Mouse (Mus musculus): ENCODE measurements around the gene Rd3.
A peak's percentile ranks its signal among the peaks of the same experiment; 100 is the strongest.

The Rd3 gene

DNA sequence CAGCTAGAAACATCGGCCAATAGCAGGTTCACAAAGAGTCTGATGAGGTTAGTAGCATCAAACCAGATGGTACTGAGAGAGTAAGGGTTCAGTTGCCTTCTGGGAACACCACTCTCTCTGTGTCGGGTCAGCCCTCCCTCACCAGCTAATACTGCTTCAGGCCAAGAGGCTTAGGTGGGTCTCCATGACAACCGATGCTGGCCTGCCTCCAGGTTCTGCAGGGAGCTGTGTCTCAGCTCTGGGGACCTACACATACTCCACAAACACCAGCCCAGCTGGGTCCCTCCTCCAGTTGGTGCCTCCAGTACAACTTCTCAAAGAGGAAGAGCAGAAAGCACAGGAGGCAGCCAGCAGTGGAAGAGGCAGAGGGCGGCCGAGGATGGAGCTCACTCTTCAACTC lies at the start of gene Rd3:
TSS of gene Rd3 (plus strand) at position 184 of the 400 bp plus-strand sequence.
- no peak for DNase-seq (ENCODE audit: low read depth, low spot score)

DNA sequence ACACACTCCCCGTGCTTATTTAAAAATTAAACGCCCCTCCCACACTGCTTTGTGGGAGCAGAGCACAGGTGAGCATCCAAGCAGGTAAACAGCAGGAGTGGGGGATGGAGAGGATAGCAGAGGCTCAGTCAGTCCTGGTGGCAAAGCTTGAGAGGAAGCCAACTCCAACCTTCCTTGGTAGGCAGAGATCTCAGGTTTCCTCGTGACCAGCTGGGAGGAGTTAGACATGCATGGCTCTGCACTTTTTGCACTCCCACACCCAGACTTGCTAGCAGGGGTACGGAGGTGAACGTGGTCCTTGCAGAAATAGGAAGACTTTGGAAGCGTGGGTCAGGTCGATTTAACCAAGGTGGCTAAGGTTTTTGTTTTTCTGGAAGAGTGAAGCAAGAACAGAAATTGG lies 48.8 kb upstream of the Rd3 start:
- no peak for DNase-seq (ENCODE audit: low read depth, low spot score)

DNA sequence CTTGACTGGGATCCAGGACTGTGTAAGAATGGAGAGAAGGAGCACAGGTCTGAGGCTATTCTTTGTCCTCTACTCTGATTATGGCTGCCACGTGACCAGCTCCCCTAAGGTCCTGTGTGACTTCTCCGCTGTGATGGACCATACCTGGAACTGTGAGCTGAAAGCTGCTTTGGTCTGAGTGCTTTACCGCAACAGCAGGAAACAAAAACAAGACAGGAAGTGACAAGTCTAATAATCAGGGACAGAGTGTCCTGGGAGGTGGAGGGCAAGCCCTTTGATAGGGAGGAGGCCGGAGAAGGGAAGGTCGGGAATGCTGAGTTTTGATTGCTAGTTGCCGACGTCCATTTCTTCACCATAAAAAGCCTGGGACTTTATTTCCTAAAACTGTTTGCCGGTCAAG lies 48.1 kb upstream of the Rd3 start:
- DNase-seq (ENCODE audit: low read depth, low spot score) = no peak

DNA sequence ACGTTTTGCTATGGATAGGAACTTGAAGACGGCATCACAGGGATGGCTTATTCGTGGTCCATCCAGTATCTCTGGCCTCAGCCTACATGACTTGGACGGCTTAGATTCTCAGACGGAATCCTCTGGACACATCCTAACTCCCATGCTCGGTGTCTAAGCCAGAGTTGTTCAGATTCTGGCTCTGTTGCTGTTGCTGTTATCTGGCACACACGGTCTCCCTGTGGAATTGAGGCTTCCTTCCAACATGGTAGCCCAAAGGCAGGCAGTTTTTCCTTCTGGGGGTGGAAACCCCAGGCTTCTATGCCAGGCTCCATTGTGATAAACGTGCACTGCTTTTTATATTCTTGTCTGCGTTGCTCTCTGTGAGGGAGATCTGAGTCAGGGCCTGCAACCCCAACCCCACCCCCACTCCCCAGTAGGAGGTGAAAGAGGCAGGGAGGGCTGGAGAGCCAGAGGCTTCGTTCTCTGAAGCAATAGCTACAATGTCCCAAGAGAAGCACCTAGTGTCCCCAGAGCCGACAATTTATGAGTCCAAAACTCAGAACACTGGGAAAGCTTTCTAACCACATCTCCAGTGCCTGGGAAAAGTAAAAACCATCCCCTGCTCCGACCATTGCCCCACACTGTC lies 47.2 kb upstream of the Rd3 start:
- DNase-seq (ENCODE audit: low read depth, low spot score) = no peak

DNA sequence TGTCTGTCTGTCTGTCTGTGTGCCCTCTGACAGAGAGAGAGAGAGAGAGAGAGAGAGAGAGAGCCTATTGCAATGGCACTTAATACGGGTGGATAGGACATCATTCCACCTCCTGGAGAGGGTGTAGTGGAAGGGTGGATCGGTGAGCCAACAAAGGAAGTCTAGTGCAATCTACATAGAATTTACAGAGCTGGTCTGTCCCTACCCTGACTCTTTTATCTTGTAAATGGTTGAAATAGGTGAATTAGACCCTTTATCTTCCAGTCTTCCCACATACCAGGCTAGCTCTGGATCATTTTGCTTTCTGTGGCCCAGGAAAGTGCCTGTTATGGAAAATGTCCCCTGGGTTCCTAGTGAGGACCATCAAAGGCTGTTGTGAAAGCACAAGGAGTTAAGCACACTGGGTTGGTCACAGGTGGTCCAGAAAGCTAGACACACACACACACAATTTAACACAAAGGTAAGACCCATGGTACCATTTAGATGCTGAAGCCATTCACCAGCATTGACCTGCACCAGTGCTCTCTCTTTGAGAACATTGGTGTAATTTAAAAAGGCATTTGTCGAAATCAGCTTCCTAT lies 46.6 kb upstream of the Rd3 start:
- DNase-seq (ENCODE audit: low read depth, low spot score) = no peak

DNA sequence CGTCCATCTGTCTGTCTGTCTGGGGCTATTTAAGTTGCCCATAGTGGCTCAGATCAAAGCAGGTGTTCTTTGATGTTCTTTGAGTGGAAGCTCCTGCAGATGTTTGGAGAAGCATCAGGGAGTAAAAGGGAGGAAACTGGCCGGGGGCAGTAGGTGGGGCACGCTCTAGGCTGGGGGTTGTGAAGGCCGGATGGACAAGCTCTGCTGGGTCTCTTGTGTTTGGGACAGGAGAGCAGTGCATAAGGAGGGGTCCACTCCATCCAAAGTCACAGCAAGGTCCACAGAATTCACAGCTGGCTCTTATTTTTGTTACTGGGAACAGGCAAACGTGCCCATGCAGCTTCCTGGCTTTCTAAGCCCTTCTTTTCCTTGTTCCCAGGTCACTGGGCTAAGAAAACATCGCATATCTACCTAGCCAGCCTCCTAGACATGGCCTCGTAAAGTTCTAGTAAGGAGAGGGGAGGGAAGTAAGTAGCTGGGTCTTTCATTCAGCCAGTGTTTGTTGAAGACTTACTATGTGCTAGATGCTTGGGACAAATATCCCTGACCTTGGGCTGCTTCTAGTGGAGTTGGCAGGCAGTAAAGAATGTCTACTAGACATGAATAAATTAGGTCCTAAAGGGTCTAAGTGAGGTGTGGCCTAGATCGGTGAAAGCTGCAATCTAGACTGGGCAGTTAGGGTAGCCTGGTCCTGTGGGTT lies 44.7 kb upstream of the Rd3 start:
- DNase-seq (ENCODE audit: low read depth, low spot score) = no peak

DNA sequence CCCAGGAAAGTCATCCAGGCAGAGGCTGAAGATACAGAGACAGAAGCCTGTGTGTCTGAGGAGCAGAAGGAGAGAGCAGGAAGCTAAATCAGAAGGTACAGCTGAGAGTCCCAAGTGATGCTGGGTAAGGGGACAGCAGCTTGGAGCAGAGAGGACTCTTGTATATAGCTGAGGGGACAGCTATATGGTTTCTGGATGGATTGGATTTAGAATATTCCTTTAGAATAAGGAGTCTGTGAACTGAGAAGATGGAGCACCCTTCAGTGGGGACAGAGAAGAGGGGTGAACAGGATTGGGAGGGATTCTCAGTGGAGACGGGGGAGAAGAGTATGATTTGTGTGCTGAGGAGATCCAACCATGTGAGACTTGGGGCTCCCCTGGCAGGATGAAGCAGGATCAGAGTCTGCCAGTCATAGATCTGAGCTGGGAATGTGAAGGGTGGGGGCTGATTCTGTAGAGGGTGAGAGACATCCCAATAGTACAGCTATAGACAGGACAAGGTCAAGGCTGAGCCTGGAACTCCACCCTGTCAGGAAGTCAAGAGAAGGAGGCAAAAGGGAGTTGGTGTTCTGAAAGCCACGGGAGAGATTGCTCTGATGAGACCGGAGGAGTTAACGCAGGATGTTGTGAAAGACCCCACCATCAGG lies 44.1 kb upstream of the Rd3 start:
- no peak for DNase-seq (ENCODE audit: low read depth, low spot score)

DNA sequence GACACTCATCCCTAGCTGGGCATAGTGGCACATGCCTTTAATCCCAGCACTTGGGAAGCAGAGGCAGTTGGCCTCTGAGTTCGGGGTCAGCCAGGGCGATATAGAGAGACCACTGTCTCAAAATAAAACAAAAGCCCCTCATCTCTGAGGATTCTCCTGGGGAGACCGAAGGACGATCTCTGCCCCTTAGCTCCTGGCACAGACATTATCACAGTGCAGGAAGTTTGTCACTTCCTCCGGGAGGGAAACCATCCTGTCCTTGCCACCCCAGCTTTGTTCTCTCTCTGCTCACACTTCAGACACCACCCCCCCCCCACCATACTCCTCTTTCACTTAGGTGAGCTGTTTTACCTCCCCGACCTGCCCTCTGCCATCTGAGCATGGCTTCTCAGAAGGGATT lies 33.5 kb upstream of the Rd3 start:
- no peak for DNase-seq (ENCODE audit: low read depth, low spot score)

DNA sequence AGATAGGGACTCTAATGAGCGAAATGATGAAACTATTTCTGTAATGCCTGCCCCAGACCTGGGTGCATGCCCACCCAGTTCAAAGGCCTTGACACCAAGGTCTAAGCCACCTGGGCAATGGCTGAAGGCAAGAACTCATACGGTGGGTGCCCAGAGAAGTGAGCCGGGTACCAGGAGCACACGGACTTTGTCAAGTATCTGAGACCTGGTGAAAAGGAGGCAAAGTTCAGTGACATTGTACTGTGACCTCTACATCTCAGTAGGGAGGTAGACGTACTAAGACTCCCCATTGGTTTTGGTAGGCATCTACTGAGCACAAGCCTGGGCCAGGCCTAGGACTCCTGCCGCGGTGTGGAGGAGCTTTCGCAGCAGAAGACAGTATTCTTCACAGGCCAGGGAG lies 31.8 kb upstream of the Rd3 start:
- DNase-seq (ENCODE audit: low read depth, low spot score) = no peak

DNA sequence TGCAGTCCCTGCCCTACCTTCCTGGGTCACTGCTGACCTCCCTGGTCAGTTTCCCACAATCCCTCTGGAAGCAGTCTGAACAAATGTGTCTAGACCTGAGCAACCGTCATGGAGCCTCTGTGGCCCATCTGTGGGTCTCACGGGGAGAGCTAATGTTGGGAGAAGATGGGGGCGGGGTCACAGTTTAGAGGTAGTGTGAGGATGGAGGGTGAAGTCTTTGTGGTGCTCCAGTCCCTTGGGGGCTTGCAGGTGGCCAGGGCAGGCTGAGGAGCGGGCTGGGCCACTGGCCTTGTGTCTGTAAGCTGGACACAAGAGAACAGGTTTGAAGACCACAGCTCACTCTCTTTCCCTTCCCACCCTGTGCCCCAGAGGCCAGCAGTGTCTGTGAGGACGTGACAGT lies 31.4 kb upstream of the Rd3 start:
- no peak for DNase-seq (ENCODE audit: low read depth, low spot score)

DNA sequence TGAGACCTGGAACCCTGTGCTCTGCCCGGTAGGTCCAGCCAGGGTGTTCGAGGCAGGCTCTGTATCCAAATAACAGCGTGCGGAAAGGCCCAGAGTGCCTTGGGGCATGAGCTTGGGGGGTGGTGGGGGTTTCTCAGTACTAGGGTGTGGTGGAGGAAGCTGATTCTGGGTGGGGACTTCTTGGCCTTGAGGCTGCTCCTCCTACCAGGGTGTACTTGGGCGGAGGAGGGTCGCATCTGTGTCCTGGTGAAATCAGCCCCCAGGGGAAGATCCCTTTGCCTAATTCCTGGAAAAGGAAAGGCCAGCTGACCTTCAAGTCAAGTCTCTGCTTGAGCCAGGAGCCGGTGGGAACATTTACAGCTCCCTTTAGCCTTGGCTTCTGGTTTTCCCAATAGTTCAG lies 30.9 kb upstream of the Rd3 start:
- peak; percentile 43 for DNase-seq (ENCODE audit: low read depth, low spot score)

DNA sequence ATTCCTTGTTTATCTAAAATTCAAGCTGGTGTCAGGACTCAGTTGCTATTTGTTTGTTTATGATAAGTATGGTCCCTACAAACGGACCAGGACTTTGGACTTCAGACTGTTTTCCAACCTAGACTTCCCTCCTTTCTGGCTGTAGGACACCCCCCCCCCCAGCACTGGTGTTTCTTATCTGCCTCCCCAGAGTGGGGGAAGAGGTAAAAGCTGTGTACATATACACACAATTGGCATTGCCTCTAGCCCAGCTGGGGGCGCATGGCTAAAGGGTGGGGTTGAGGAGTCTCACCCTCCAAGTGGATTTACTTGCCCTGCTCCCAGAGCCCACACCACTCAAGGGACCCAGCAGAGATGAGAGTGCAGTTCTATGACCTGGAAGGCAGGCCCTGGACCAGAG lies 30.3 kb upstream of the Rd3 start:
- DNase-seq (ENCODE audit: low read depth, low spot score) = no peak

DNA sequence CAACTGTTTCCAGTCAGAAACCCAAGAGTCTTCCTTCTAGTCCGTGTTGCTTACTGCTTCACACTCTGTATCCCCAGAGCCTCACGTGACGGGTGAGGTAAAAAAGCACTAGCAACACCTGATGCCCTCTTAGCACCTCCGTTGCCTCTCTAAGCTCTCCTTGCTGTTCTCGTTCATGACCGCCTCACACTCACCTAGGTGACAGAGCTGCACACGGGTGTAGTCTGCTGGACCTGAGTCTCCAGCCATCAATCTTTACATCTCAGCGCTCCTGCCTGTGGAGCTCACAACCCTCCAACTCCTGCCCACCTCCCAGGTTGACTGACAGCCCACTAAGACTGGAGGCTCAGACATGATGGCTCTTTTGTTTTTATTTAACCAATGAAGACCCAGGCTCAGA lies 29.4 kb upstream of the Rd3 start:
- no peak for DNase-seq (ENCODE audit: low read depth, low spot score)

DNA sequence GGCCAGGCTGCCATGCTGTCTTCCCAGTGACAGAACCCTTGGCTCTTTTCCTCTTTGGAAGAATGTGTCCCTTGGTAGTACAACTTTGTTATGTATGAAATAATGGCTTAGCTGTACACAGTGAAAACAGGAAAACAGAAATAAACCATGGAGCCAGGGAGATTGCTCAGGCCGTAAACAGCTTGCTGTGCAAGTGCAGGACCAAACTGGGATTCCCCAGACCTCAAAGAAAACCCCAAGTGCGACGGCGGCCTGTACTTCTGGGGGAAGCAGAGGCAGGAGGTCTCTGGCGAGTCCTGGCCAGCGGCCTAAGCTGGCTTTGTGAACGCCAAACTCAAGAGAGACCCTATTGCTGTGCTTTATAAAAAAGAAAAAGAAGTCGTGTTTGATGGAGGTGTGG lies 28.6 kb upstream of the Rd3 start:
- DNase-seq (ENCODE audit: low read depth, low spot score) = no peak

DNA sequence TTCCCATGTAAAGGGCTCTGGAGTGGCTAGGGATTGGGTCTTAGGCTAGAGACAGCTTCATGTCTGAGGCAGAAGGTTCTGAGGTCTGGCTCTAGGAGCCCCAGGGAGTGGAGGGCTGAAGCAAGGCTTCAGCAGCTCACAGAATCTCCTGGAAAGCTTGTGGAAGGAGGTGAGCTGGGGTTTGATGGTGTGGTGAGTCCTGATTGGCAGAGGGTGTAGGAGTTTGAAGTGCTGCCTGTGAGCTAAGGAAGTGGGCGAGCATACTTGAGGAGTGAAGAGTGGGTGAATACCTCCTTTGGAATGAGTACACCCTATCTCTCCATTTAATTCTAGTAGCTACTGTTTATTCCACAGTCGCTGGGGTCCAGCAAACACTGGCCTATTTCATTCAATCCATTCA lies 26.6 kb upstream of the Rd3 start:
- DNase-seq (ENCODE audit: low read depth, low spot score) = no peak

DNA sequence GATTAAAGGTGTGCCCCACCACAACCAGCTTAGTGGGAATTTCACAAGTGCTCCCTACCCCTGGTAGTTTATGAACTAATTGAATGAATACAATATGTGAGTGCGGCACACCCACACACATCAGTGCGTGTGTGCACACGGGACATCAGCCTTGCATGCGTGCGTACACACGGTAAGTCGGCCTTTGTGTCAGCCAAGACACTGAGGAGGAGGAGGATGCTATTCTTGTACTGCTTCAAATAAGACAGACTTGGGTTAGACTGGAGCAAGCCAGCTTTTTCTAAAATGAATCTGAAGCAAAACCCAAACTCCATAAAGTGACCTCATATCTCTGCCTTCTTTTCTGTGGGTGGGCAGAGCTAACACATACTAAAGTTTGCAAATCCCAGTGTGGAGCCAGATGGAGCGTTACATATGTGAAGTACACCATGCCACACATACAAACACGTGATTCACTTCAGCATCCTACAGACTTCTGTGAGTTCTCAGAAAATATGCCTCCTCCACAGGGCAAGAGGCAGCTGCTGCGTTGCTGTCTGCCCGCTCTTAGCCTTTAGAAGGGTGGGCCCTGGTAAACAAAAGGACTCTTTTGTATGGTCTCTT lies 24.3 kb upstream of the Rd3 start:
- DNase-seq (ENCODE audit: low read depth, low spot score) = no peak

DNA sequence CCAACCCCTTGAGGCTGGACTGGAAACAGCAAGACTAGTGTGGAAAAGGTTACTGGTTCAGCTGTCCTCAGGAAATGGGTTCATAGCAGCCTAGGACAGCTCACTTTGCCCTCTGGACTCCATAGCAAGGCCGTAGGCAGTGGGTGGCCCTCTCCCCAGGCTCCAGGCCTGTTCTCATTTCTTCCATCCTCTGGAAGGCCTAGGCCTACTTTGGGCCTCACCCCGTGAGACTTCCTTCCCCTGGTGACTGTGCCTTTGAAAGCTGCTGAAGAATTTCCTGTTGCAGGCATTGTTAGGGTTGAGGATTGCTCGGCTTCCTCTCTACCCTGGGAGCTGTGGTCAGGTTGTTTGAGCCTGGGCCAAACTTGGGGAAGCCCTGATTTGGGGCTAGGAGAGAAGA lies 22.1 kb upstream of the Rd3 start:
- DNase-seq (ENCODE audit: low read depth, low spot score) = no peak

DNA sequence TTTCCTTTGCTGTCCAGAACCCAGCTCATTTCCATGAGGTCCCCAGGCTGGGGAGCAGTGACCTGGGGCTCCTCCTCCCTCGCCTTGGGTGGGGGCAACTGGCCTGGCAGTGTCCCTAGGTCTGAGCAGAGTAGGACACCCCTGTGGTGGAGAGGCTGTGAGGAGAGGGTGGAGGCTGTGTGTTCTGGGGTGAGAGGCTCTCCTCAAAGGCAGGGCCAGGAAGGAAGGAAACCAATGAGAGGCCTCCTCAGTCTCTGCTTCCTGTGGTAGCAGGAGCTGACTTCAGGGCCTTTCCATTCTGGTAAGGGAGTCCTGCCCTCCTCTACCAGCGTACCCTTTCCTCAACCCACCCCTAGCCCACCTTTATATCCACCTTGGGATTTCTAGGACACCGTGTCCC lies 20.9 kb upstream of the Rd3 start:
- DNase-seq (ENCODE audit: low read depth, low spot score) = no peak

DNA sequence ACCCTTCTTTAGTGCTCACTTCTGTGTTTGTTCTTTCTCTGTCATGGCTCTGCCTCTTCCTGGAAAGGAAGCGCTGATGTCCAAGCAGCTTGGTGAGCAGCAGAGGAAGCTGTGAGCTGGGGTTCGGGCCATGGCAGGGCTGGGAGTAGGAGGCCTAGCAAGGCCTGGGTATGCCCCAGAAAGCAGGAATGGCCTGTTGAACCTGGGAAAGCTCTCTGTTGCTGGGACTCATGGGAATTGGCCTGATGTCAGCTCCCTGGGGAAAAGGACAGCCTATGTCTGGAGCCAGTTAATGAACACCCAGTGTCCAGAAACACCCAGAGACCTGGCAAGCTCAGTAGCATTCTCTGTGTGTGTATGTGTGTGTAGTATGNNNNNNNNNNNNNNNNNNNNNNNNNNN lies 20.3 kb upstream of the Rd3 start:
- DNase-seq (ENCODE audit: low read depth, low spot score) = no peak

DNA sequence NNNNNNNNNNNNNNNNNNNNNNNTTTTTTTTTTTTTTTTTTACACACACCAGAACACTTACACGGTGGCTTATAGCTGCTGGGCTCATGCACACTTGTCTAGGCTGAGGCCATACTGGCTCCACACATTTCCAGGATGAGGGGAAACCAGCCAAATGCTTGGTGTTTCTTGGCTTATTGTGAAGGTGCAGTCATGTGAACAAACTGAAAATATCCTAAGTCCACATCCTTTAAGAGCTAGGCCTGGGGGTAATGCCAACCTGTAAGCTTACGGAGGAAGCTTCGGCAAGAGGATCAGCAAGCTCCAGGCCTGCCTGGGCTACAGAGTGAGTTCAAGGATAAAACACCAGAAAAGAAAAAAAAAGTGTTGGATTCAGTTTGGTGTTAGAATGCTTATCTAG lies 19.8 kb upstream of the Rd3 start:
- no peak for DNase-seq (ENCODE audit: low read depth, low spot score)

DNA sequence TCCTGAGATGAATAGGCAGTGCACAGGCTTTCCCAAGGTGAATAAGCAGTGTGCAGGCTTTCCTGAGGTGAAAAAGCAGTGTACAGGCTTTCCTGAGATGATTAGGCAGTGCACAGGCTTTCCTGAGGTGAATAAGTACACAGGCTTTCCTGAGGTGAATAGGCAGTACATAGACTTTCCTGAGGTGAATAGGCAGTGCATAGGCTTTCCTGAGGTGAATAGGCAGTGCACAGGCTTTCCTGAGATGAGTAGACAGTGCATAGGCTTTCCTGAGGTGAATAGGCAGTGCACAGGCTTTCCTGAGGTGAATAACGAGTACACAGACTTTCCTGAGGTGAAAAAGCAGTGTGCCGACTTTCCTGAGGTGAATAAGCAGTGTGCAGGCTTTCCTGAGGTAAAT lies 16.2 kb upstream of the Rd3 start:
- no peak for DNase-seq (ENCODE audit: low read depth, low spot score)

DNA sequence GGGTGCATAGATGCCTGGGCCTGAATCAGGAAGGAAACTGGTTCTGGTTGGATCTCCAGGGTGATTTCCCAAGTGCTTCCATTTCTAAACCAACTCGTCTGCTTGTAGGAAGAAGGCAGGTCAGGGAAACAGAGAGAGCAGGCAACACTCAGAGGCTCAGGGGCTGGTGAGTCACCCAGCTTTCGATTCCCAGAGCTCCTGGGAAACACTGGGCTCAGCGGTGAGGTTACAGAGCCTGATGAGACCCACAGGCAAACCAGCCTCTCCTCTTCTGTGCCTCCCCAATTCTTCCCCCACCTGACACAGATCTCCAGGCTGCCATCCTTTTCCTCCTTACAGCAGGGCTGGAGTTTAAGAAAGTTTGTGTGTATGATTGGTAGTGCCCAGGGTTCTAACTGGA lies 13.8 kb upstream of the Rd3 start:
- no peak for DNase-seq (ENCODE audit: low read depth, low spot score)

Data from WW6 (cell line).